Mouse (Mus musculus): ENCODE results near the gene Ddx54.

DNA sequence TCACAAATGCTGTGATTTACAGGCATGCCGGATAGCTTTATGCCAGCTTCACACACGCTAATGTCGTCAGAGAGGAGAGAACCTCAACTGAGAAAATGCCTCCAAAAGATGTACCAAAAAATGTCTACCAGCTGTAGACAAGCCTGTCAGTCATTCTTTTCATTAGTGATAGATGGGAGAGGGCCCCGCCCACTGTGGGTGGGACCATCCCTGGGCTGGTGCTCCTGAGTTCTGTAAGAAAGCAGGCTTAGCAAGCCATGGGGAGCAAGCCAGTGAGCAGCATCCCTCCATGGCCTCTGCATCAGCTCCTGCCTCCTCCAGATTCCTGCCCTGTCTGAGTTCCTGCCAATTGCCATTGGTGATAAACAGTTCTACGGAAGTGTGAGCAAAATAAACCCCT is 23.1 kb downstream of the Ddx54 start:
- no peak for TF ChIP-seq POLR2A (IDR thresholded peaks at IDR 0.05; ENCODE audit: insufficient read depth, low read length)
- no peak for TF ChIP-seq CTCF (IDR thresholded peaks at IDR 0.05; ENCODE audit: low read depth, low read length)

All from ES-Bruce4 (cell line).